1 mouse cellular context compared by ENCODE assay signal in the genomic region with DNA sequence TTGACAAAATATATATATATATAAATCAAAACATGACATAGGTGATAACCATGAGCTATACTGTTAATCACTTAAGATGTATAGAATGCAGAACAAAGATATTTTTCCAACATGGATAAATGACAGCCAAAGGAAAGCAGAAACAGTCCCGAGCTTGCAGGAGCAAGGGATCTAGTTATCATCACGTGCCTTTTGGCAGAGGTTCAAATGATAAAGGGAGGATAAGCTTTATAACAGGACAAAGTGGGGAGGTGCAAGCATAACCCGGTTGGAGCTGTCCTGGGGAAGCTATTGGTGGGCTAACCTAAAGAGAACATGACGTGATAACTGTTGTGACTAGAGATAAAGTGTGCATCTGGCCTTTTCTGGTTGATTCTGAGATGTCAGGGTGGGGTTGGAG.
TF ChIP-seq lines count a peak whose summit lies in the region.

No protein-coding gene starts in this region.

TF ChIP-seq in MEL, 35 proteins besides CTCF, POLR2A, EP300 and RAD21 (continued from another document):
- TF ChIP-seq UBTF (IDR thresholded peaks at IDR 0.05; ENCODE audit: borderline replicate concordance, insufficient read depth, low read depth, low read length) (no peak), TAL1 (IDR thresholded peaks at IDR 0.05; ENCODE audit: low read length) (no peak), USF2 (IDR thresholded peaks at IDR 0.05; ENCODE audit: borderline replicate concordance in 1 of 2, insufficient read depth in 1 of 2, low read depth in 1 of 2, low read length in 2 of 2) (peak in 1 of 2 experiments; percentile 31; a peak in 1 of 4 replicates), JUND (IDR thresholded peaks at IDR 0.05; ENCODE audit: low read depth, low read length) (no peak), CHD1 (IDR thresholded peaks at IDR 0.05; ENCODE audit: low read depth, low read length) (no peak), CHD2 (IDR thresholded peaks at IDR 0.05; ENCODE audit: low read length) (no peak), SIN3A (IDR thresholded peaks at IDR 0.05; ENCODE audit: low read length) (peak; percentile 21; the same call in 1 of the 2 replicates), NELFE (IDR thresholded peaks at IDR 0.05; ENCODE audit: low read depth, low read length) (no peak), TCF12 (IDR thresholded peaks at IDR 0.05; ENCODE audit: low read depth, low read length) (no peak), ZNF384 (IDR thresholded peaks at IDR 0.05; ENCODE audit: low read depth, low read length) (no peak), BHLHE40 (IDR thresholded peaks at IDR 0.05; ENCODE audit: borderline replicate concordance, low read depth, low read length) (peak; percentile 92), E2F4 (IDR thresholded peaks at IDR 0.05; ENCODE audit: borderline replicate concordance, low read depth, low read length) (no peak), MYB (IDR thresholded peaks at IDR 0.05; ENCODE audit: low read depth, low read length) (no peak), ZC3H11A (IDR thresholded peaks at IDR 0.05; ENCODE audit: low read depth, low read length) (no peak), ZKSCAN1 (IDR thresholded peaks at IDR 0.05; ENCODE audit: low read depth, low read length) (no peak), ETS1 (IDR thresholded peaks at IDR 0.05; ENCODE audit: low read depth, low read length) (0 out of 2 replicates have a peak, but pooled peaks have one; percentile 34), MYC (IDR thresholded peaks at IDR 0.05; ENCODE audit: low read depth, low read length) (no peak), RCOR1 (IDR thresholded peaks at IDR 0.05; ENCODE audit: low read depth, low read length) (0 out of 2 replicates have a peak, but pooled peaks have one; percentile 21), NRF1 (IDR thresholded peaks at IDR 0.05; ENCODE audit: insufficient read depth, low read depth, low read length, poor library complexity, severe bottlenecking) (no peak)
